Mouse (Mus musculus): ENCODE results near the gene Fosb.
A peak's percentile ranks its signal among the peaks of the same experiment; 100 is the strongest.

Gene Fosb

GRCm38 (mm10) chr7:19281680-19282304, 28.1 kb downstream of the Fosb start:
- DNase-seq (ENCODE audit: low spot score in 2 of 2) = peak in 1 of 2 experiments; percentile 73

- peak in 1 of 2 experiments; percentile 65 for DNase-seq (ENCODE audit: low spot score in 2 of 2)
Observed at GRCm38 (mm10) chr7:19279581-19280114, 30.2 kb downstream of the Fosb start, which contains the start of gene Ppm1n. Gene Ppm1n, minus strand, starts transcription at chr7:19280064.

- peak in 1 of 2 experiments; percentile 67 for DNase-seq (ENCODE audit: low spot score in 2 of 2)
Observed at GRCm38 (mm10) chr7:19279052-19279451, 30.8 kb downstream of the Fosb start.

GRCm38 (mm10) chr7:19276253-19276652, 33.6 kb downstream of the Fosb start:
- no peak for DNase-seq (ENCODE audit: low spot score in 2 of 2)

GRCm38 (mm10) chr7:19272173-19272764, 37.6 kb downstream of the Fosb start:
- DNase-seq (ENCODE audit: low spot score in 2 of 2) = peak; percentile 80 to 90

GRCm38 (mm10) chr7:19271238-19272172, 38.3 kb downstream of the Fosb start, which contains the start of gene Vasp:
Gene Vasp, minus strand, starts transcription at chr7:19271817.
- DNase-seq (ENCODE audit: low spot score in 2 of 2) = peak; percentile 85 to 89

- DNase-seq (ENCODE audit: low spot score in 2 of 2) = no peak
Observed at GRCm38 (mm10) chr7:19270509-19271237, 39.2 kb downstream of the Fosb start.

- DNase-seq (ENCODE audit: low spot score in 2 of 2) = peak in 1 of 2 experiments; percentile 61
Observed at GRCm38 (mm10) chr7:19269721-19270441, 40.0 kb downstream of the Fosb start.

- DNase-seq (ENCODE audit: low spot score in 2 of 2) = no peak
Observed at GRCm38 (mm10) chr7:19268993-19269681, 40.7 kb downstream of the Fosb start.

- no peak for DNase-seq (ENCODE audit: low spot score in 2 of 2)
Observed at GRCm38 (mm10) chr7:19267051-19267450, 42.8 kb downstream of the Fosb start.

GRCm38 (mm10) chr7:19265928-19266822, 43.7 kb downstream of the Fosb start:
- peak; percentile 68 to 77 for DNase-seq (ENCODE audit: low spot score in 2 of 2)

GRCm38 (mm10) chr7:19265147-19265546, 44.7 kb downstream of the Fosb start:
- no peak for DNase-seq (ENCODE audit: low spot score in 2 of 2)

- DNase-seq (ENCODE audit: low spot score in 2 of 2) = no peak
Observed at GRCm38 (mm10) chr7:19258336-19258735, 51.5 kb downstream of the Fosb start.

- DNase-seq (ENCODE audit: low spot score in 2 of 2) = peak; percentile 84 to 87
Observed at GRCm38 (mm10) chr7:19257390-19258022, 52.3 kb downstream of the Fosb start.

GRCm38 (mm10) chr7:19256567-19256966, 53.3 kb downstream of the Fosb start:
- DNase-seq (ENCODE audit: low spot score in 2 of 2) = no peak

GRCm38 (mm10) chr7:19255395-19255794, 54.5 kb downstream of the Fosb start:
- no peak for DNase-seq (ENCODE audit: low spot score in 2 of 2)

- DNase-seq (ENCODE audit: low spot score in 2 of 2) = no peak
Observed at GRCm38 (mm10) chr7:19253437-19253836, 56.4 kb downstream of the Fosb start.
